Mouse (Mus musculus) E14TG2a.4 (cell line): ENCODE data around the gene Mrln.

Experiments used
- H3K27me3 ChIP-seq: 2 replicates; pipeline ENCODE4 v1.6.1; 2014; ENCODE audit warnings: low read length, control low read depth; ENCODE audit not compliant: insufficient read depth
- H3K36me3 ChIP-seq: 2 replicates; pipeline ENCODE4 v1.6.1; 2014; ENCODE audit warnings: low read length, control low read depth; ENCODE audit not compliant: insufficient read depth
- H3K4me1 ChIP-seq: replicated peaks from 2 replicates; pipeline ENCODE4 v1.6.1; 2014; ENCODE audit warnings: low read depth, low read length, control low read depth
- H3K4me3 ChIP-seq: replicated peaks from 2 replicates; pipeline ENCODE4 v1.5.1; 2014; ENCODE audit warnings: mild to moderate bottlenecking, low read length
- H3K9me3 ChIP-seq: 2 replicates; pipeline ENCODE4 v1.6.1; 2014; ENCODE audit warnings: low read length, control low read depth
- CTCF ChIP-seq: conservative IDR thresholded peaks from 2 replicates; pipeline ENCODE4 v1.5.1; 2014; ENCODE audit warnings: low read length
- NANOG ChIP-seq: IDR thresholded peaks from 2 replicates; pipeline ENCODE4 v1.6.1; 2014; ENCODE audit warnings: borderline replicate concordance, low read length, mixed read lengths
- POU5F1 ChIP-seq: IDR thresholded peaks from 2 replicates; pipeline ENCODE4 v1.6.1; 2014; ENCODE audit warnings: low read length, borderline replicate concordance

Mrln gene

GRCm38 (mm10) chr10:70186586-70186985, 17.9 kb upstream of the Mrln start:
- H3K9me3 ChIP-seq = no peaks in the 10 kb centered on the region
- H3K27me3 ChIP-seq = 0 out of 2 replicates have a peak, but pooled peaks cover 3% of the 10 kb centered on the region
- H3K4me3 ChIP-seq = no peak overlapping the region
- TF ChIP-seq CTCF = no peak
- no peak for TF ChIP-seq POU5F1
- no peak for TF ChIP-seq NANOG
- peaks cover 57% of the 10 kb centered on the region for H3K4me1 ChIP-seq
- peaks cover 88% of the 10 kb centered on the region for H3K36me3 ChIP-seq

- 0 out of 2 replicates have a peak, but pooled peaks cover 3% of the 10 kb centered on the region for H3K27me3 ChIP-seq
- H3K36me3 ChIP-seq = peaks cover 78% of the 10 kb centered on the region
- H3K9me3 ChIP-seq = no peaks in the 10 kb centered on the region
- no peak for TF ChIP-seq POU5F1
- TF ChIP-seq CTCF = peak; percentile 28
- peaks cover 61% of the 10 kb centered on the region for H3K4me1 ChIP-seq
- no peak overlapping the region for H3K4me3 ChIP-seq
Observed at GRCm38 (mm10) chr10:70189864-70190263, 14.6 kb upstream of the Mrln start.

- no peaks in the 10 kb centered on the region for H3K27me3 ChIP-seq
- H3K9me3 ChIP-seq = no peaks in the 10 kb centered on the region
- no peak overlapping the region for H3K4me3 ChIP-seq
- no peak for TF ChIP-seq CTCF
- TF ChIP-seq NANOG = no peak
- TF ChIP-seq POU5F1 = no peak
- peaks cover 42% of the 10 kb centered on the region for H3K36me3 ChIP-seq
- peaks cover 46% of the 10 kb centered on the region for H3K4me1 ChIP-seq
Observed at GRCm38 (mm10) chr10:70194283-70194682, 10.2 kb upstream of the Mrln start.

GRCm38 (mm10) chr10:70195279-70195678, 9.2 kb upstream of the Mrln start:
- H3K9me3 ChIP-seq = no peaks in the 10 kb centered on the region
- no peaks in the 10 kb centered on the region for H3K27me3 ChIP-seq
- H3K4me1 ChIP-seq = peaks cover 36% of the 10 kb centered on the region
- H3K36me3 ChIP-seq = peaks cover 33% of the 10 kb centered on the region
- TF ChIP-seq POU5F1 (no peak), NANOG (no peak)
- H3K4me3 ChIP-seq = no peak overlapping the region

GRCm38 (mm10) chr10:70195786-70196185, 8.7 kb upstream of the Mrln start:
- TF ChIP-seq POU5F1 (no peak), CTCF (peak; percentile 30; the same call in 1 of the 2 replicates)
- Histone ChIP-seq H3K9me3 (no peaks in the 10 kb centered on the region), H3K36me3 (peaks cover 28% of the 10 kb centered on the region), H3K4me3 (no peak overlapping the region), H3K4me1 (peaks cover 34% of the 10 kb centered on the region), H3K27me3 (no peaks in the 10 kb centered on the region)

- peaks cover 25% of the 10 kb centered on the region for H3K4me1 ChIP-seq
- TF ChIP-seq CTCF (no peak), POU5F1 (no peak), NANOG (no peak)
- H3K27me3 ChIP-seq = no peaks in the 10 kb centered on the region
- H3K4me3 ChIP-seq = no peak overlapping the region
- peaks cover 21% of the 10 kb centered on the region for H3K36me3 ChIP-seq
- no peaks in the 10 kb centered on the region for H3K9me3 ChIP-seq
Observed at GRCm38 (mm10) chr10:70196666-70197065, 7.8 kb upstream of the Mrln start.

- TF ChIP-seq NANOG (no peak), POU5F1 (no peak), CTCF (no peak)
- Histone ChIP-seq H3K4me3 (no peak overlapping the region), H3K36me3 (peaks cover 13% of the 10 kb centered on the region), H3K9me3 (no peaks in the 10 kb centered on the region), H3K27me3 (no peaks in the 10 kb centered on the region), H3K4me1 (peaks cover 23% of the 10 kb centered on the region)
Observed at GRCm38 (mm10) chr10:70197601-70198000, 6.9 kb upstream of the Mrln start.

GRCm38 (mm10) chr10:70198012-70198411, 6.5 kb upstream of the Mrln start:
- H3K4me1 ChIP-seq = peaks cover 23% of the 10 kb centered on the region
- H3K9me3 ChIP-seq = no peaks in the 10 kb centered on the region
- H3K36me3 ChIP-seq = peaks cover 9% of the 10 kb centered on the region
- no peak overlapping the region for H3K4me3 ChIP-seq
- no peaks in the 10 kb centered on the region for H3K27me3 ChIP-seq
- TF ChIP-seq CTCF (no peak), NANOG (no peak), POU5F1 (no peak)

- Histone ChIP-seq H3K9me3 (no peaks in the 10 kb centered on the region), H3K27me3 (no peaks in the 10 kb centered on the region), H3K4me1 (peaks cover 17% of the 10 kb centered on the region), H3K4me3 (no peak overlapping the region), H3K36me3 (peaks cover 3% of the 10 kb centered on the region; the same call in 1 of the 2 replicates)
- TF ChIP-seq CTCF = no peak
- TF ChIP-seq NANOG = no peak
- no peak for TF ChIP-seq POU5F1
Observed at GRCm38 (mm10) chr10:70198951-70199463, 5.5 kb upstream of the Mrln start.
